Mouse (Mus musculus) heart, adult 2 months (tissue): ENCODE data around the gene Rtn1.

Source experiments
- CTCF ChIP-seq: fragments of 200-600 bp; IDR thresholded peaks from 2 replicates; pipeline ENCODE4 v1.8.1; 2022; ENCODE audit warnings: antibody characterized with exemption, mild to moderate bottlenecking, moderate library complexity
- EP300 ChIP-seq: fragments of 200-500 bp; IDR thresholded peaks from 2 replicates; pipeline ENCODE4 v1.6.1; 2011; ENCODE audit warnings: low read depth, low read length, control low read depth; ENCODE audit not compliant: insufficient read depth
- POLR2A ChIP-seq: fragments of 200-500 bp; IDR thresholded peaks from 2 replicates; pipeline ENCODE4 v1.6.1; 2011; ENCODE audit warnings: mild to moderate bottlenecking, low read depth, low read length, control low read depth; ENCODE audit not compliant: insufficient read depth

DNA sequence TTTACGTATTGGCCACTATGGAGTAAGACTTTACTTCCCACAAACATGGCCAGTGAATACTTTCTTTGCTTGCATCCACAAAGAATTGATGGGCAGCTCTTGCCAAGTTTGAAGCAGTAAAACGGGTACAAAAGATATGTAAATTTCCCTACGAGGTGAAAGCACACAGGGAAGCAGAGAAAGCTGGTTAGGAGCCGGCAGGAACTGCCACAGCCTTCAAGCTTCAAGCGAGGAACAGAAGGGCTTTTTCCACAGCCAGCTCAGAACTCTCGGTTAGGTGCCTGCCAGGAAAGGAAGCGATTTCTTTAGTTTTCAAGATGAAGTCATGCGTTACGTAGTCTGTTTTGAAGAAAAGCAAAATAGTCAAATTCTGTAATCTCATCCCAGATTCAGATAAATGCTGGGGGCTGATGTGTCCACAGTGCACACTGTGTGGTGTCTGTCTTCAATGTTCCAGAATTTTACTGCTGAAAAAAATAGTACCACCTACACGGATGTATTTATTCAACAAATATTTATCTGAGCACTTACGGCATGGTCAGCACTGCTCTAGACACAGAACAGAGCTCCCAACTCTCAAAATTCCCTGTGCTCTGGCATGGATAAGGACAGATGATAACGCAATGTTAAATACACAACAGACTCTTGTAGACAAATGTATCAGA is 169.5 kb downstream of the Rtn1 start:
- TF ChIP-seq CTCF (no peak), POLR2A (no peak), EP300 (no peak)
